Mouse (Mus musculus): ENCODE measurements around the gene Efcab14. TPM values are rescaled to one million over a fixed set of nuclear protein-coding genes. Genes with fewer than 3 reads are reported as not detected.

Efcab14 gene
- polyA plus RNA-seq, 1 experiment from 2014 or later, result 34.1 TPM

- WGBS, result 88% methylated on average over 4 of the region's 4 CpGs
- no peak overlapping the region for H3K9ac ChIP-seq
- no peak overlapping the region for H3K4me3 ChIP-seq (replicated peaks)
- H3K4me1 ChIP-seq, result peaks cover 17% of the 10 kb centered on the region
- H3K27me3 ChIP-seq, result no peaks in the 10 kb centered on the region
- peaks cover 38% of the 10 kb centered on the region for H3K36me3 ChIP-seq (replicated peaks)
- H3K9me3 ChIP-seq, result no peaks in the 10 kb centered on the region
- no peak for ATAC-seq (ENCODE audit: low FRiP score)
- no peak overlapping the region for H3K4me2 ChIP-seq
- H3K27ac ChIP-seq, result no peak overlapping the region
Measured at GRCm38 (mm10) chr4:115743096-115743495, 5.6 kb downstream of the Efcab14 start.

GRCm38 (mm10) chr4:115748181-115748580 is 10.6 kb downstream of the Efcab14 start:
- WGBS, result 63% methylated on average over 1 of the region's 1 CpGs
- Histone ChIP-seq H3K4me1 (no peaks in the 10 kb centered on the region), H3K36me3 (replicated peaks) (peaks cover 45% of the 10 kb centered on the region), H3K27ac (no peak overlapping the region), H3K9me3 (no peaks in the 10 kb centered on the region), H3K27me3 (no peaks in the 10 kb centered on the region), H3K4me2 (no peak overlapping the region), H3K4me3 (replicated peaks) (no peak overlapping the region), H3K9ac (no peak overlapping the region)
- no peak for ATAC-seq (ENCODE audit: low FRiP score)

GRCm38 (mm10) chr4:115749336-115749735 is 11.8 kb downstream of the Efcab14 start:
- no peak for ATAC-seq (ENCODE audit: low FRiP score)
- no peaks in the 10 kb centered on the region for H3K27me3 ChIP-seq
- no peak overlapping the region for H3K9ac ChIP-seq
- H3K9me3 ChIP-seq, result no peaks in the 10 kb centered on the region
- peaks cover 55% of the 10 kb centered on the region for H3K36me3 ChIP-seq (replicated peaks)
- H3K4me1 ChIP-seq, result no peaks in the 10 kb centered on the region
- WGBS, result 91% methylated on average over 1 of the region's 1 CpGs
- no peak overlapping the region for H3K27ac ChIP-seq
- H3K4me2 ChIP-seq, result no peak overlapping the region
- H3K4me3 ChIP-seq (replicated peaks), result no peak overlapping the region

- no peaks in the 10 kb centered on the region for H3K9me3 ChIP-seq
- 94% methylated on average over 3 of the region's 3 CpGs for WGBS
- H3K4me1 ChIP-seq, result no peaks in the 10 kb centered on the region
- H3K27me3 ChIP-seq, result no peaks in the 10 kb centered on the region
- H3K36me3 ChIP-seq (replicated peaks), result peaks cover 45% of the 10 kb centered on the region
- no peak overlapping the region for H3K4me3 ChIP-seq (replicated peaks)
- no peak overlapping the region for H3K4me2 ChIP-seq
- H3K9ac ChIP-seq, result no peak overlapping the region
- H3K27ac ChIP-seq, result no peak overlapping the region
- no peak for ATAC-seq (ENCODE audit: low FRiP score)
Measured at GRCm38 (mm10) chr4:115754101-115754500, 16.6 kb downstream of the Efcab14 start.

GRCm38 (mm10) chr4:115754851-115755250 is 17.3 kb downstream of the Efcab14 start:
- H3K36me3 ChIP-seq (replicated peaks), result peaks cover 43% of the 10 kb centered on the region
- WGBS, result 88% methylated on average over 1 of the region's 1 CpGs
- no peak for ATAC-seq (ENCODE audit: low FRiP score)

GRCm38 (mm10) chr4:115761206-115761605 is 23.7 kb downstream of the Efcab14 start:
- no peaks in the 10 kb centered on the region for H3K27me3 ChIP-seq
- H3K27ac ChIP-seq, result no peak overlapping the region; the same call in 1 of the 2 replicates
- H3K4me1 ChIP-seq, result no peaks in the 10 kb centered on the region
- WGBS, result 73% methylated on average over 3 of the region's 3 CpGs
- no peak overlapping the region for H3K4me3 ChIP-seq (replicated peaks)
- H3K4me2 ChIP-seq, result no peak overlapping the region
- H3K9me3 ChIP-seq, result no peaks in the 10 kb centered on the region
- peaks cover 52% of the 10 kb centered on the region for H3K36me3 ChIP-seq (replicated peaks)
- no peak overlapping the region for H3K9ac ChIP-seq
- no peak; the same call in 1 of the 2 replicates for ATAC-seq (ENCODE audit: low FRiP score)

More at GRCm38 (mm10) chr4:115754851-115755250, 17.3 kb downstream of the Efcab14 start:
- H3K27me3 ChIP-seq, result no peaks in the 10 kb centered on the region
- no peaks in the 10 kb centered on the region for H3K9me3 ChIP-seq
- H3K27ac ChIP-seq, result no peak overlapping the region
- H3K4me3 ChIP-seq (replicated peaks), result no peak overlapping the region
- no peak overlapping the region for H3K4me2 ChIP-seq
- no peak overlapping the region for H3K9ac ChIP-seq
- no peaks in the 10 kb centered on the region for H3K4me1 ChIP-seq

GRCm38 (mm10) chr4:115764581-115764980 is 27.0 kb downstream of the Efcab14 start:
- no peak overlapping the region for H3K4me3 ChIP-seq (replicated peaks)
- no peak overlapping the region for H3K4me2 ChIP-seq
- H3K27ac ChIP-seq, result no peak overlapping the region
- ATAC-seq (ENCODE audit: low FRiP score), result no peak
- no peaks in the 10 kb centered on the region for H3K9me3 ChIP-seq
- no peak overlapping the region for H3K9ac ChIP-seq
- 92% methylated on average over 11 of the region's 11 CpGs for WGBS
- no peaks in the 10 kb centered on the region; the same call in 1 of the 2 replicates for H3K4me1 ChIP-seq
- peaks cover 58% of the 10 kb centered on the region for H3K36me3 ChIP-seq (replicated peaks)
- no peaks in the 10 kb centered on the region for H3K27me3 ChIP-seq

GRCm38 (mm10) chr4:115767647-115768467 is 30.3 kb downstream of the Efcab14 start:
- H3K4me2 ChIP-seq, result no peak overlapping the region
- no peak overlapping the region for H3K9ac ChIP-seq
- WGBS, result 63% methylated on average over 11 of the region's 11 CpGs
- ATAC-seq (ENCODE audit: low FRiP score), result no peak
- no peaks in the 10 kb centered on the region; the same call in 1 of the 2 replicates for H3K4me1 ChIP-seq
- peaks cover 45% of the 10 kb centered on the region for H3K36me3 ChIP-seq (replicated peaks)
- H3K27ac ChIP-seq, result no peak overlapping the region
- no peaks in the 10 kb centered on the region for H3K9me3 ChIP-seq
- H3K4me3 ChIP-seq (replicated peaks), result no peak overlapping the region
- H3K27me3 ChIP-seq, result no peaks in the 10 kb centered on the region

- Histone ChIP-seq H3K4me1 (no peaks in the 10 kb centered on the region), H3K4me2 (no peak overlapping the region), H3K27ac (no peak overlapping the region), H3K9me3 (no peaks in the 10 kb centered on the region), H3K9ac (no peak overlapping the region), H3K27me3 (no peaks in the 10 kb centered on the region), H3K36me3 (replicated peaks) (peaks cover 25% of the 10 kb centered on the region), H3K4me3 (replicated peaks) (no peak overlapping the region)
- WGBS, result 86% methylated on average over 6 of the region's 6 CpGs
- ATAC-seq (ENCODE audit: low FRiP score), result no peak
Measured at GRCm38 (mm10) chr4:115775056-115775455, 37.5 kb downstream of the Efcab14 start.

GRCm38 (mm10) chr4:115777627-115778026 is 40.1 kb downstream of the Efcab14 start:
- WGBS, result 94% methylated on average over 2 of the region's 2 CpGs

GRCm38 (mm10) chr4:115780269-115780668 is 42.7 kb downstream of the Efcab14 start:
- H3K4me1 ChIP-seq, result peaks cover under 1% of the 10 kb centered on the region
- ATAC-seq (ENCODE audit: low FRiP score), result no peak
- no peak overlapping the region for H3K4me3 ChIP-seq (replicated peaks)
- peaks cover 2% of the 10 kb centered on the region; the same call in 1 of the 2 replicates for H3K36me3 ChIP-seq (replicated peaks)
- H3K9ac ChIP-seq, result no peak overlapping the region
- WGBS, result 59% methylated on average over 6 of the region's 6 CpGs
- no peaks in the 10 kb centered on the region for H3K27me3 ChIP-seq
- no peak overlapping the region for H3K4me2 ChIP-seq
- H3K9me3 ChIP-seq, result no peaks in the 10 kb centered on the region
- H3K27ac ChIP-seq, result no peak overlapping the region

More at GRCm38 (mm10) chr4:115777627-115778026, 40.1 kb downstream of the Efcab14 start:
- ATAC-seq (ENCODE audit: low FRiP score), result no peak
- Histone ChIP-seq H3K4me3 (replicated peaks) (no peak overlapping the region), H3K36me3 (replicated peaks) (peaks cover 19% of the 10 kb centered on the region), H3K9me3 (no peaks in the 10 kb centered on the region), H3K4me1 (no peaks in the 10 kb centered on the region), H3K27me3 (no peaks in the 10 kb centered on the region), H3K4me2 (no peak overlapping the region), H3K27ac (no peak overlapping the region), H3K9ac (no peak overlapping the region)

GRCm38 (mm10) chr4:115780918-115781317 is 43.4 kb downstream of the Efcab14 start, which contains the start of gene Tex38:
Gene Tex38, minus strand, starts transcription at chr4:115781018.
- Histone ChIP-seq H3K36me3 (replicated peaks) (no peaks in the 10 kb centered on the region; the same call in 1 of the 2 replicates), H3K4me1 (peaks cover 7% of the 10 kb centered on the region), H3K4me3 (replicated peaks) (no peak within 1 kb of the TSS), H3K9ac (no peak within 1 kb of the TSS), H3K27ac (no peak within 1 kb of the TSS), H3K9me3 (no peaks in the 10 kb centered on the region), H3K27me3 (no peaks in the 10 kb centered on the region), H3K4me2 (no peak within 1 kb of the TSS)
- 81% methylated on average over 3 of the region's 3 CpGs for WGBS
- ATAC-seq (ENCODE audit: low FRiP score), result no peak

Measured in forebrain, embryonic 12.5 days (tissue).